Mouse (Mus musculus): ENCODE measurements around the gene Dhrs7b.

GRCm38 (mm10) chr11:60808286-60809070 is 22.0 kb upstream of the Dhrs7b start:
- TF ChIP-seq CTCF (IDR thresholded peaks at IDR 0.05; ENCODE audit: low read depth) (no peak), EP300 (IDR thresholded peaks at IDR 0.05; ENCODE audit: low read depth) (no peak)
